Mouse (Mus musculus): ENCODE measurements around the gene Cfap97. TPM values are rescaled to one million over a fixed set of nuclear protein-coding genes. Genes with fewer than 3 reads are reported as not detected.
A peak's percentile ranks its signal among the peaks of the same experiment; 100 is the strongest.

The Cfap97 gene
- polyA plus RNA-seq, 1 experiment from 2014 or later = 17.1 TPM

GRCm38 (mm10) chr8:46137336-46137735, 14.2 kb upstream of the Cfap97 start:
- Histone ChIP-seq H3K9ac (ENCODE audit: low read depth, low read length) (no peak overlapping the region), H3K27me3 (replicated peaks; ENCODE audit: control insufficient read depth, insufficient read depth, low read length) (no peaks in the 10 kb centered on the region), H3K27ac (ENCODE audit: low read length) (no peak overlapping the region), H3K9me3 (ENCODE audit: control insufficient read depth, low read length) (no peaks in the 10 kb centered on the region), H3K4me3 (ENCODE audit: low read length) (no peak overlapping the region), H3K4me1 (ENCODE audit: control insufficient read depth, insufficient read depth, low read length) (peaks cover 8% of the 10 kb centered on the region; the same call in 1 of the 2 replicates), H3K4me2 (ENCODE audit: low read depth, low read length) (no peak overlapping the region), H3K36me3 (ENCODE audit: control insufficient read depth, insufficient read depth, low read length) (0 out of 2 replicates have a peak, but pooled peaks cover 3% of the 10 kb centered on the region)
- 92% methylated on average over 1 of the region's 1 CpGs for WGBS
- ATAC-seq = no peak

- H3K4me2 ChIP-seq (ENCODE audit: low read depth, low read length) = no peak overlapping the region
- 75% methylated on average over 10 of the region's 10 CpGs for WGBS
- peaks cover 14% of the 10 kb centered on the region; the same call in 1 of the 2 replicates for H3K4me1 ChIP-seq (ENCODE audit: control insufficient read depth, insufficient read depth, low read length)
Measured at GRCm38 (mm10) chr8:46137843-46138596, 13.6 kb upstream of the Cfap97 start.

GRCm38 (mm10) chr8:46140376-46141120, 11.0 kb upstream of the Cfap97 start:
- WGBS = 83% methylated on average over 9 of the region's 9 CpGs
- Histone ChIP-seq H3K9me3 (ENCODE audit: control insufficient read depth, low read length) (no peaks in the 10 kb centered on the region), H3K4me2 (ENCODE audit: low read depth, low read length) (no peak overlapping the region), H3K27me3 (replicated peaks; ENCODE audit: control insufficient read depth, insufficient read depth, low read length) (no peaks in the 10 kb centered on the region), H3K9ac (ENCODE audit: low read depth, low read length) (no peak overlapping the region), H3K4me3 (ENCODE audit: low read length) (no peak overlapping the region), H3K36me3 (ENCODE audit: control insufficient read depth, insufficient read depth, low read length) (no peaks in the 10 kb centered on the region), H3K27ac (ENCODE audit: low read length) (0 out of 2 replicates have a peak overlapping the region, but pooled peaks have one; percentile 8), H3K4me1 (ENCODE audit: control insufficient read depth, insufficient read depth, low read length) (peaks cover 24% of the 10 kb centered on the region)
- ATAC-seq = no peak

More at GRCm38 (mm10) chr8:46137843-46138596, 13.6 kb upstream of the Cfap97 start:
- no peaks in the 10 kb centered on the region for H3K27me3 ChIP-seq (replicated peaks; ENCODE audit: control insufficient read depth, insufficient read depth, low read length)
- H3K27ac ChIP-seq (ENCODE audit: low read length) = no peak overlapping the region
- 0 out of 2 replicates have a peak, but pooled peaks cover 3% of the 10 kb centered on the region for H3K36me3 ChIP-seq (ENCODE audit: control insufficient read depth, insufficient read depth, low read length)
- no peaks in the 10 kb centered on the region for H3K9me3 ChIP-seq (ENCODE audit: control insufficient read depth, low read length)
- no peak overlapping the region for H3K9ac ChIP-seq (ENCODE audit: low read depth, low read length)
- H3K4me3 ChIP-seq (ENCODE audit: low read length) = no peak overlapping the region
- ATAC-seq = no peak

- Histone ChIP-seq H3K9ac (ENCODE audit: low read depth, low read length) (peak overlapping the region; percentile 24; the same call in 1 of the 2 replicates), H3K4me2 (ENCODE audit: low read depth, low read length) (peak overlapping the region; percentile 19; the same call in 1 of the 2 replicates), H3K36me3 (ENCODE audit: control insufficient read depth, insufficient read depth, low read length) (no peaks in the 10 kb centered on the region), H3K4me1 (ENCODE audit: control insufficient read depth, insufficient read depth, low read length) (peaks cover 27% of the 10 kb centered on the region), H3K4me3 (ENCODE audit: low read length) (0 out of 2 replicates have a peak overlapping the region, but pooled peaks have one; percentile 7), H3K27me3 (replicated peaks; ENCODE audit: control insufficient read depth, insufficient read depth, low read length) (no peaks in the 10 kb centered on the region), H3K27ac (ENCODE audit: low read length) (peak overlapping the region; percentile 61), H3K9me3 (ENCODE audit: control insufficient read depth, low read length) (no peaks in the 10 kb centered on the region)
- WGBS = 79% methylated on average over 3 of the region's 3 CpGs
- peak; percentile 83 for ATAC-seq
Measured at GRCm38 (mm10) chr8:46141688-46142087, 9.9 kb upstream of the Cfap97 start.

- no peak for ATAC-seq
- H3K4me2 ChIP-seq (ENCODE audit: low read depth, low read length) = no peak overlapping the region
- 94% methylated on average over 4 of the region's 4 CpGs for WGBS
- H3K4me1 ChIP-seq (ENCODE audit: control insufficient read depth, insufficient read depth, low read length) = peaks cover 27% of the 10 kb centered on the region
- 0 out of 2 replicates have a peak overlapping the region, but pooled peaks have one; percentile 24 for H3K9ac ChIP-seq (ENCODE audit: low read depth, low read length)
- H3K27me3 ChIP-seq (replicated peaks; ENCODE audit: control insufficient read depth, insufficient read depth, low read length) = no peaks in the 10 kb centered on the region
- H3K4me3 ChIP-seq (ENCODE audit: low read length) = no peak overlapping the region
- peak overlapping the region; percentile 61; the same call in 1 of the 2 replicates for H3K27ac ChIP-seq (ENCODE audit: low read length)
- no peaks in the 10 kb centered on the region for H3K36me3 ChIP-seq (ENCODE audit: control insufficient read depth, insufficient read depth, low read length)
- H3K9me3 ChIP-seq (ENCODE audit: control insufficient read depth, low read length) = no peaks in the 10 kb centered on the region
Measured at GRCm38 (mm10) chr8:46142498-46143081, 9.0 kb upstream of the Cfap97 start.

- Histone ChIP-seq H3K9ac (ENCODE audit: low read depth, low read length) (no peak overlapping the region), H3K9me3 (ENCODE audit: control insufficient read depth, low read length) (no peaks in the 10 kb centered on the region), H3K4me2 (ENCODE audit: low read depth, low read length) (no peak overlapping the region), H3K27ac (ENCODE audit: low read length) (no peak overlapping the region), H3K4me1 (ENCODE audit: control insufficient read depth, insufficient read depth, low read length) (peaks cover 27% of the 10 kb centered on the region), H3K36me3 (ENCODE audit: control insufficient read depth, insufficient read depth, low read length) (no peaks in the 10 kb centered on the region), H3K4me3 (ENCODE audit: low read length) (no peak overlapping the region), H3K27me3 (replicated peaks; ENCODE audit: control insufficient read depth, insufficient read depth, low read length) (no peaks in the 10 kb centered on the region)
- 41% methylated on average over 5 of the region's 5 CpGs for WGBS
- peak; percentile 76 for ATAC-seq
Measured at GRCm38 (mm10) chr8:46143470-46143869, 8.1 kb upstream of the Cfap97 start.

GRCm38 (mm10) chr8:46143924-46144323, 7.6 kb upstream of the Cfap97 start:
- 44% methylated on average over 1 of the region's 1 CpGs for WGBS
- no peaks in the 10 kb centered on the region for H3K36me3 ChIP-seq (ENCODE audit: control insufficient read depth, insufficient read depth, low read length)
- no peak overlapping the region for H3K4me2 ChIP-seq (ENCODE audit: low read depth, low read length)
- H3K27me3 ChIP-seq (replicated peaks; ENCODE audit: control insufficient read depth, insufficient read depth, low read length) = no peaks in the 10 kb centered on the region
- no peaks in the 10 kb centered on the region for H3K9me3 ChIP-seq (ENCODE audit: control insufficient read depth, low read length)
- H3K27ac ChIP-seq (ENCODE audit: low read length) = no peak overlapping the region
- peaks cover 27% of the 10 kb centered on the region for H3K4me1 ChIP-seq (ENCODE audit: control insufficient read depth, insufficient read depth, low read length)
- no peak overlapping the region for H3K4me3 ChIP-seq (ENCODE audit: low read length)
- ATAC-seq = no peak
- H3K9ac ChIP-seq (ENCODE audit: low read depth, low read length) = no peak overlapping the region

- no peak overlapping the region for H3K9ac ChIP-seq (ENCODE audit: low read depth, low read length)
- H3K4me1 ChIP-seq (ENCODE audit: control insufficient read depth, insufficient read depth, low read length) = peaks cover 30% of the 10 kb centered on the region
- WGBS = 45% methylated on average over 3 of the region's 3 CpGs
- ATAC-seq = no peak
- no peak overlapping the region for H3K4me2 ChIP-seq (ENCODE audit: low read depth, low read length)
- no peaks in the 10 kb centered on the region for H3K9me3 ChIP-seq (ENCODE audit: control insufficient read depth, low read length)
- no peak overlapping the region for H3K4me3 ChIP-seq (ENCODE audit: low read length)
- H3K27ac ChIP-seq (ENCODE audit: low read length) = no peak overlapping the region
- no peaks in the 10 kb centered on the region for H3K36me3 ChIP-seq (ENCODE audit: control insufficient read depth, insufficient read depth, low read length)
- no peaks in the 10 kb centered on the region for H3K27me3 ChIP-seq (replicated peaks; ENCODE audit: control insufficient read depth, insufficient read depth, low read length)
Measured at GRCm38 (mm10) chr8:46146173-46146572, 5.4 kb upstream of the Cfap97 start.

GRCm38 (mm10) chr8:46149306-46149705, 2.3 kb upstream of the Cfap97 start:
- Histone ChIP-seq H3K4me2 (ENCODE audit: low read depth, low read length) (no peak overlapping the region), H3K4me1 (ENCODE audit: control insufficient read depth, insufficient read depth, low read length) (peaks cover 10% of the 10 kb centered on the region), H3K36me3 (ENCODE audit: control insufficient read depth, insufficient read depth, low read length) (no peaks in the 10 kb centered on the region), H3K27me3 (replicated peaks; ENCODE audit: control insufficient read depth, insufficient read depth, low read length) (0 out of 2 replicates have a peak, but pooled peaks cover 2% of the 10 kb centered on the region), H3K27ac (ENCODE audit: low read length) (no peak overlapping the region), H3K4me3 (ENCODE audit: low read length) (no peak overlapping the region), H3K9me3 (ENCODE audit: control insufficient read depth, low read length) (no peaks in the 10 kb centered on the region), H3K9ac (ENCODE audit: low read depth, low read length) (no peak overlapping the region)
- ATAC-seq = no peak
- WGBS = 86% methylated on average over 6 of the region's 6 CpGs

All from intestine, embryonic 16.5 days (tissue).